Mouse (Mus musculus) lung, adult 2 months (tissue): Measurements from ENCODE around the gene Mum1.

Experiments used
- CTCF ChIP-seq: fragments of 200-500 bp; IDR thresholded peaks from 2 replicates; pipeline ENCODE4 v1.5.1; 2011; ENCODE audit warnings: mild to moderate bottlenecking, low read length, control low read depth; ENCODE audit not compliant: insufficient read depth
- POLR2A ChIP-seq: fragments of 200-500 bp; IDR thresholded peaks from 2 replicates; pipeline ENCODE4 v1.6.1; 2011; ENCODE audit warnings: low read depth, mild to moderate bottlenecking, control low read depth, low read length, borderline replicate concordance; ENCODE audit errors: extremely low read depth

GRCm38 (mm10) chr10:80237020-80237419, 10.8 kb downstream of the Mum1 start:
- TF ChIP-seq CTCF (no peak), POLR2A (no peak)
